Mouse (Mus musculus) neural tube, embryonic 11.5 days (tissue): Measurements from ENCODE around the gene Galnt7. TPM values are rescaled to one million over a fixed set of nuclear protein-coding genes. Genes with fewer than 3 reads are reported as not detected.

Source experiments
- ATAC-seq: fragments of 200-750 bp; cut with Nextera tagmentation; 2 replicates; pipeline ENCODE4 v1.8.0; 2017; ENCODE audit warnings: moderate number of reproducible peaks, mild to moderate bottlenecking, moderate TSS enrichment, moderate library complexity; ENCODE audit not compliant: insufficient read depth, low FRiP score, low TSS enrichment
- DNase-seq: peaks from one replicate; pipeline ENCODE4 v3.0.0-alpha.2; 2015; ENCODE audit warnings: low spot score
- H3K27ac ChIP-seq: fragments of 300-500 bp; sonication (generic); 2 replicates; pipeline ENCODE4 v1.5.1; 2014; ENCODE audit warnings: low read depth, mild to moderate bottlenecking, low read length
- H3K27me3 ChIP-seq: fragments of 300-500 bp; sonication (generic); 2 replicates; pipeline ENCODE4 v1.6.1; 2014; ENCODE audit warnings: mild to moderate bottlenecking, low read length, mixed read lengths; ENCODE audit not compliant: control insufficient read depth, insufficient read depth
- H3K36me3 ChIP-seq: fragments of 300-500 bp; sonication (generic); 2 replicates; pipeline ENCODE4 v1.6.1; 2014; ENCODE audit warnings: mild to moderate bottlenecking, low read length, moderate library complexity, mixed read lengths; ENCODE audit not compliant: control insufficient read depth, insufficient read depth
- H3K4me1 ChIP-seq: fragments of 300-500 bp; sonication (generic); 2 replicates; pipeline ENCODE4 v1.6.1; 2014; ENCODE audit warnings: low read length, mixed read lengths; ENCODE audit not compliant: control insufficient read depth, insufficient read depth
- H3K4me2 ChIP-seq: fragments of 300-500 bp; sonication (generic); 2 replicates; pipeline ENCODE4 v1.6.1; 2014; ENCODE audit warnings: low read depth, mild to moderate bottlenecking, moderate library complexity
- H3K4me3 ChIP-seq: fragments of 300-500 bp; sonication (generic); 2 replicates; pipeline ENCODE4 v1.5.1; 2014; ENCODE audit warnings: low read depth, low read length
- H3K9ac ChIP-seq: fragments of 300-500 bp; sonication (generic); 2 replicates; pipeline ENCODE4 v1.6.1; 2014; ENCODE audit warnings: mild to moderate bottlenecking, low read length
- H3K9me3 ChIP-seq: fragments of 300-500 bp; sonication (generic); 2 replicates; pipeline ENCODE4 v1.6.1; 2016; ENCODE audit warnings: low read length; ENCODE audit not compliant: control insufficient read depth
- WGBS: fragments of 180-500 bp; shearing (Covaris S2); extraction: QIAGEN DNeasy Blood & Tissue Kit; methylation state at CpG from one replicate; pipeline ENCODE4 v1.1.7; 2014; 5-methylcytosine and 5-hydroxymethylcytosine counted together
- polyA plus RNA-seq: library from polyadenylated mRNA; unstranded; fragments of >200 nt; fragmentation: Nextera tagmentation; extraction: Ambion mirVana; gene quantifications from 2 replicates; pipeline ENCODE4 v1.2.1, GENCODE M21; 2014

Gene Galnt7
- polyA plus RNA-seq, 1 experiment from 2014 or later = 20.1 TPM

DNA sequence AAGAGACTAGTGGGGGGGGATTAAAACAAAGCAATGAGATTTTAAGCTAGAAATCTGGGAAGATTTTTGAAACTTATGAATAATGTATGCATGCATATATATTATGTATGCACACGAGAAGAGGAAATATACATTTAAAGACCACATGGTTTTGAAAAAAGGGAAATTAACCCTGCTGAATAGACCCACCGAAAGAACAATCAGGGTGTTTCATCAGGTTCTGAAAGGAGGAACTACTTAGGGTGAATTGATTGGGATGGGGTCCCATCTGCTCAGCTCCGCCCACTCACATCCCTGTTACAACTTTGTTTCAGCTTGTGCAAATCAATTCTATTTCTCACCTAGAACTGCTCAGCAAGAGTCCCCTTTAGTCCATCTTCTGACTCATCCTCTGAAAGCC is 57.0 kb downstream of the Galnt7 start:
- no peaks in the 10 kb centered on the region for H3K27me3 ChIP-seq
- ATAC-seq = no peak
- 84% methylated on average over 3 of the region's 3 CpGs for WGBS

DNA sequence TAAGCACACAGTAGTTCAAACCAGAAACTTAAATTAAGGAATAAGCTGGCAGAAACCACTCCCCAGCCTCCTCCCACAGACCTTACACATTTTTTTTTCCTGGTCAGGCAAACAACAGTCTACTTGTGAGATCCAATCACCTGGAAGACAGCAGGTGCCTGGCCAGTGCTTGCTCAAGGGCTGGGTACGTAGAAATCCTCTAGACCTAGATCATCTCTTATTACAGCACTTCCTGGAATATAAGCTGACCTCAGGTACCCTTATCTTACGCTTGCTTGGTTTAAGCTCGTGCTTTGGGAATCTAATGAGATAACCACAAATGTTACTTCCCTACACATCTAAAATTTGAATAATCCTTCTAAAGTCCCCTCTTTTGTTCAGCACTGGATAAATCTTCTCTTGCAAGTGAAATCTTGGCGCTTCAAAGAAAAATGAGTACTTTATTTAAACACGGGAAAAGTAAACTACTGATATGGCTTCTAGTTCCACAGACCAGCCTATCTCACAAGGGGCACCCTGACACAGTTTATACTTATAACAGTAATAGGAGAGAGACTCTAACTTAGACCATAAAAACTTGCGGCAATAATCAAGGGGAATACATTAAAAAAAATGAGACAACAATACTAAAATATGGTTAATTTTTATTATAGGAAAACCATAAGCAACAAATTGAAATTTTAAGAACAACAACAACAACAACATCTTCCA is 58.5 kb downstream of the Galnt7 start:
- WGBS = 82% methylated on average over 6 of the region's 6 CpGs
- H3K9ac ChIP-seq = no peak overlapping the region
- ATAC-seq (no peak), DNase-seq (no peak)
- no peaks in the 10 kb centered on the region for H3K4me1 ChIP-seq
- H3K27ac ChIP-seq = no peak overlapping the region
- H3K4me2 ChIP-seq = no peak overlapping the region
- H3K36me3 ChIP-seq = no peaks in the 10 kb centered on the region
- H3K27me3 ChIP-seq = no peaks in the 10 kb centered on the region
- H3K9me3 ChIP-seq = no peaks in the 10 kb centered on the region
- H3K4me3 ChIP-seq = no peak overlapping the region

More for the DNA sequence above, 57.0 kb downstream of the Galnt7 start:
- H3K4me1 ChIP-seq = no peaks in the 10 kb centered on the region
- H3K27ac ChIP-seq = no peak overlapping the region
- H3K4me2 ChIP-seq = no peak overlapping the region
- H3K4me3 ChIP-seq = no peak overlapping the region
- DNase-seq = no peak
- no peak overlapping the region for H3K9ac ChIP-seq
- H3K9me3 ChIP-seq = no peaks in the 10 kb centered on the region
- H3K36me3 ChIP-seq = no peaks in the 10 kb centered on the region

DNA sequence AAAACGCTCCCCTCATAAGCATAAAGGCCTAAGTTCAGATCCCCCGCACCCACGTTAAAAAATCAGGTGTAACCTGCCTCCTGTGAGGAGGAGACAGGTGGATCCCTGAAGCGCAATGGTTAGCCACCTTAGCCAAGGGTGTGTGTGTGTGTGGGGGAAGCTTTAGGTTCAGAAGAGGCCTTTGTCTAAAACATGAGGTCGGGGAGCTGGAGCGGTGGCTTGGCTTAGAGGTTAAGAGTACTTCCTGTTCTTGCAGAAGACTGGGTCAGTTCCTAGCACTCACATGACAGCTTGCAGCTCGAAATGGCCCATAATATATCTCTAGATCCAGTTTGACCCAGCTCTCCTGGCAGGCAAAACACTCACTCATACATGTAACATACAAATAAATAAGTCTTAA is 60.2 kb downstream of the Galnt7 start:
- H3K27me3 ChIP-seq = no peaks in the 10 kb centered on the region
- no peak overlapping the region for H3K4me2 ChIP-seq
- no peaks in the 10 kb centered on the region for H3K4me1 ChIP-seq
- WGBS = 88% methylated on average over 7 of the region's 7 CpGs
- H3K27ac ChIP-seq = no peak overlapping the region
- H3K9ac ChIP-seq = no peak overlapping the region
- H3K36me3 ChIP-seq = no peaks in the 10 kb centered on the region
- ATAC-seq = no peak
- no peak overlapping the region for H3K4me3 ChIP-seq
- no peak for DNase-seq
- no peaks in the 10 kb centered on the region for H3K9me3 ChIP-seq

DNA sequence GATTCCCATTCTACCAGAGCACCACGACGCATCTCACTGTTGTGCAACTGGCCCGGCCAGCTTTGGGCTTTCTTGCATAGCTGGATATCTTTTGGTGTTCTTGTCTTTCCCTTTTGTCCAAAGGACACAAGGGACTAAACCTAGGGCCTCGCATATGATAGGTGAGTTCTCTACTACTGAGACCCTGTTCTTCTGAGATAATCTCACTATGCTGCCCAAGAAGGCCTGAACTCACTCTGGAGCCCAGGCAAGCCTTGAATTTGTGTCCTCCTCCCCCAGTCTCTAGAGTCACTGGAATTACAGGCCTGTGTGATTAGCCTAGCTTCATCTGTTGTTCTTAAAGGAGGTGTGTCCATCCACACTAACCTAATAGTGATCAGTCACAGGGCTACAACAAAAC is 61.2 kb downstream of the Galnt7 start:
- H3K4me2 ChIP-seq = no peak overlapping the region
- DNase-seq = no peak
- no peaks in the 10 kb centered on the region for H3K4me1 ChIP-seq
- H3K9me3 ChIP-seq = no peaks in the 10 kb centered on the region
- no peak overlapping the region for H3K4me3 ChIP-seq
- no peak for ATAC-seq
- H3K9ac ChIP-seq = no peak overlapping the region
- no peaks in the 10 kb centered on the region for H3K36me3 ChIP-seq
- 91% methylated on average over 4 of the region's 4 CpGs for WGBS
- no peaks in the 10 kb centered on the region for H3K27me3 ChIP-seq
- no peak overlapping the region for H3K27ac ChIP-seq

DNA sequence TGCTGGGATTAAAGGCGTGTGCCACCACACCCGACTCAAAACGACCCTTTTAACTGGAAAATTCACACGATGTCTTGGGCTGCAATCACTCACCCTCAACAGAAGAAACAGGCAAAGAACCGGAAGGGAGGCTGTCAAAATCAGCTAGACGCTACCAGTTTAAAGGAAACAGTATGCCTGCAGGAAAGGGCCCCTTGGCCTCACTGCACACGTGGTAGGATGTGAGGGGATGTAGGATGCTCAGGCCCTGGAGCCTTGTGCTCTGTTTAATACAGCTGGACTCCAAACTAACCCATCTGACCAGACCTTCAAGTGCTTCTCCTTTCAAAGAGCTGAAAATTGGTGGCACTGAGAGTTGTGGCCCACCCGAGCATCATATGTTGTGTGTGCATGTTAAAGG is 62.8 kb downstream of the Galnt7 start:
- no peak for ATAC-seq
- 88% methylated on average over 8 of the region's 8 CpGs for WGBS
- H3K4me3 ChIP-seq = no peak overlapping the region

DNA sequence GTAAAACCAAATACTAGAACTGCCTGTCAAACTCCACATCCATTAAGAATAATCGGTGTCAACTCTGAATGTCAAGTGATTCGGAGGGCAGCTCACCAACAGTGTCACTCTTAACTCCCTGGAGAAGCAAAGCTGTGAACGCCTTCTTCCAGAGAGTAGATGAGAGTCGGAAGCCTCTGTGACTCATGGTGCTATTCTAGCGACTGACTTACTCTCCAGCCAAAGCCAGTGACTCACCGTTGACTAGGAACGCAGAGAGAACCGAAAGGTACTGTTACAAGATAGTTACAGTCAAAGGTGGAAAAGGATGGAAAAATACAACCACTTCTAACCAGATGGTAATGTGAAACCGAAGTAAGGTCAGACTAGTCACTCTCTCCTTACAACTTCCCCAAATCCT is 63.7 kb downstream of the Galnt7 start:
- ATAC-seq (no peak), DNase-seq (no peak)
- 91% methylated on average over 9 of the region's 9 CpGs for WGBS
- no peaks in the 10 kb centered on the region for H3K9me3 ChIP-seq
- H3K4me3 ChIP-seq = no peak overlapping the region
- H3K27me3 ChIP-seq = no peaks in the 10 kb centered on the region
- no peak overlapping the region for H3K9ac ChIP-seq
- no peak overlapping the region for H3K27ac ChIP-seq
- no peak overlapping the region for H3K4me2 ChIP-seq
- no peaks in the 10 kb centered on the region for H3K4me1 ChIP-seq
- no peaks in the 10 kb centered on the region for H3K36me3 ChIP-seq

More for the DNA sequence above, 62.8 kb downstream of the Galnt7 start:
- H3K9ac ChIP-seq = no peak overlapping the region
- H3K36me3 ChIP-seq = no peaks in the 10 kb centered on the region
- no peak overlapping the region for H3K27ac ChIP-seq
- no peaks in the 10 kb centered on the region for H3K9me3 ChIP-seq
- DNase-seq = no peak
- no peaks in the 10 kb centered on the region for H3K4me1 ChIP-seq
- no peak overlapping the region for H3K4me2 ChIP-seq
- no peaks in the 10 kb centered on the region for H3K27me3 ChIP-seq

DNA sequence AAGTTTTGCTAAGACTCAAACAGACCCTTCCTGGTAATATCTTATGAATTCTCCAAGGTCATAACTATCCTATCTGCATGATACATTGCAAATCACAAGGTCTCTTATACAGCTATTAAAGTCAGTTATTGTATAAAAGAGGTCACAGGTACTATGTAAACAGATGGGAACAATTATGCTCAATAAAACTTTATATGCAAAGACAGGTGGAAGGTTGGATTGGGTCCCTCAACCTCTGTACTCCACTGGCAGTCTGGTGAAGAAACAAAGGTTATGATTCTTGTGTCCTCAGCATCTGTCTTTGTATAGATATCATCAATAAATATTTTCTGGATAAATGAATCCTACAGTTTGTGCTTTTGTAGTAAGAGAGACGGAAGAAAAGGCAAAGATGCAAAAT is 64.2 kb downstream of the Galnt7 start:
- H3K4me2 ChIP-seq = no peak overlapping the region
- no peak overlapping the region for H3K9ac ChIP-seq
- no peaks in the 10 kb centered on the region for H3K36me3 ChIP-seq
- ATAC-seq = no peak
- H3K9me3 ChIP-seq = no peaks in the 10 kb centered on the region
- no peak overlapping the region for H3K4me3 ChIP-seq
- 91% methylated on average over 1 of the region's 1 CpGs for WGBS
- no peak overlapping the region for H3K27ac ChIP-seq
- no peaks in the 10 kb centered on the region for H3K4me1 ChIP-seq
- no peaks in the 10 kb centered on the region for H3K27me3 ChIP-seq
- DNase-seq = no peak

DNA sequence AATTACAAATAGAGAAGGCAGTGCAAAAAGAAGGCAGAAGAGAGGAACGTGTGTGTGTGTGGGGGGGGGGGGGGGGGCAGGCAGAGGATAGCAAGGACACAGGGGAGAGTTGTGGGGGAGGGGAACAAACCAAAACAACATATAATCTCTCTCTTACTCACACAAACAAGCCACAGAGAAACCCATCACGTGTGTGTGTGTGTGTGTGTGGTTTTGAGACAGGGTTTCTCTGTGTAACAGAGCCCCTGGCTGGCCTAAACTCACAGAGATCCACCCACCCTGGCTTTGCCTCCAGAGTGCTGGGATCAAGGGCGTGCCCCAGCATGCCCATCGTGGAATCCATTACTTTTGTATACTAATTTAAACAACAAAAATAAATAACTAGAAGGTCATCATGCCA is 66.2 kb downstream of the Galnt7 start:
- H3K4me1 ChIP-seq = no peaks in the 10 kb centered on the region
- H3K27me3 ChIP-seq = no peaks in the 10 kb centered on the region
- H3K27ac ChIP-seq = no peak overlapping the region
- no peak overlapping the region for H3K9ac ChIP-seq
- no peak for DNase-seq
- ATAC-seq = no peak
- no peaks in the 10 kb centered on the region for H3K9me3 ChIP-seq
- WGBS = 84% methylated on average over 3 of the region's 4 CpGs
- no peak overlapping the region for H3K4me2 ChIP-seq
- no peaks in the 10 kb centered on the region; the same call in 1 of the 2 replicates for H3K36me3 ChIP-seq
- no peak overlapping the region for H3K4me3 ChIP-seq

DNA sequence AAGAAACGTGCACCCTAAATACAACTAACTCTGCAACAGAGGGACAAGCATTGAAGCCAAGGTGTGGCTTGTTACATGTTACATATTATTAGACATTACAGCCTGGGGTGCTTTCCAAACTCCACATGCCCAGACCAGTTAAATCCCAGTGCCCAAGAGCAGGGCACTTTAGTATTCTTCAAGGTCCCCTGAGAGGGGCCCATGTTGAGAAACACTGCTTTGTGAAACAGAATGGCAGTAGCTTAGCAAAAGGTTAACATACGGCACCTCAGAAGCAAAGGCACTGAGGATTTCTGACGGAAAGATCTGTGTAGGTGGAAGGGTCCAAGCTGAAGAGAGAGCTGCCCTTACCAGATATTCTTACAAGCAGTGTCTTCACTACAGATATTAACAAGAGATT is 67.0 kb downstream of the Galnt7 start:
- H3K4me3 ChIP-seq = no peak overlapping the region
- H3K4me2 ChIP-seq = no peak overlapping the region
- DNase-seq (no peak), ATAC-seq (no peak)
- no peaks in the 10 kb centered on the region for H3K27me3 ChIP-seq
- H3K4me1 ChIP-seq = no peaks in the 10 kb centered on the region
- H3K9me3 ChIP-seq = no peaks in the 10 kb centered on the region
- no peak overlapping the region for H3K27ac ChIP-seq
- 76% methylated on average over 3 of the region's 3 CpGs for WGBS
- H3K9ac ChIP-seq = no peak overlapping the region
- H3K36me3 ChIP-seq = no peaks in the 10 kb centered on the region; the same call in 1 of the 2 replicates
